Mouse (Mus musculus) midbrain, embryonic 11.5 days (tissue): ENCODE data around the gene Dand5. TPM values are rescaled to one million over a fixed set of nuclear protein-coding genes. Genes with fewer than 3 reads are reported as not detected.

Experiments used
- ATAC-seq: fragments of 200-750 bp; cut with Nextera tagmentation; 2 replicates; pipeline ENCODE4 v1.8.0; 2017; ENCODE audit warnings: moderate TSS enrichment, moderate library complexity; ENCODE audit not compliant: low FRiP score
- DNase-seq: peaks from one replicate; pipeline ENCODE4 v3.0.0; 2015; ENCODE audit warnings: low spot score; ENCODE audit errors: missing footprints
- H3K27ac ChIP-seq: fragments of 300-500 bp; sonication (generic); 2 replicates; pipeline ENCODE4 v1.5.1; 2014; ENCODE audit warnings: low read depth, low read length
- H3K27me3 ChIP-seq: fragments of 300-500 bp; sonication (generic); 2 replicates; pipeline ENCODE4 v1.6.1; 2014; ENCODE audit warnings: mild to moderate bottlenecking, low read length, moderate library complexity, mixed read lengths; ENCODE audit not compliant: control insufficient read depth, insufficient read depth
- H3K36me3 ChIP-seq: fragments of 300-500 bp; sonication (generic); 2 replicates; pipeline ENCODE4 v1.6.1; 2014; ENCODE audit warnings: mild to moderate bottlenecking, low read length, moderate library complexity, mixed read lengths; ENCODE audit not compliant: control insufficient read depth, insufficient read depth
- H3K4me1 ChIP-seq: fragments of 300-500 bp; sonication (generic); 2 replicates; pipeline ENCODE4 v1.6.1; 2014; ENCODE audit warnings: low read length; ENCODE audit not compliant: control insufficient read depth, insufficient read depth
- H3K4me2 ChIP-seq: fragments of 300-500 bp; sonication (generic); 2 replicates; pipeline ENCODE4 v1.6.1; 2014; ENCODE audit warnings: mild to moderate bottlenecking, moderate library complexity
- H3K4me3 ChIP-seq: fragments of 300-500 bp; sonication (generic); 2 replicates; pipeline ENCODE4 v1.5.1; 2014; ENCODE audit warnings: low read depth, low read length
- H3K9ac ChIP-seq: fragments of 300-500 bp; sonication (generic); 2 replicates; pipeline ENCODE4 v1.6.1; 2014; ENCODE audit warnings: low read length
- H3K9me3 ChIP-seq: fragments of 300-500 bp; sonication (generic); 2 replicates; pipeline ENCODE4 v1.6.1; 2016; ENCODE audit warnings: low read length; ENCODE audit not compliant: control insufficient read depth
- WGBS: fragments of 180-500 bp; shearing (Covaris S2); extraction: QIAGEN DNeasy Blood & Tissue Kit; methylation state at CpG from one replicate; pipeline ENCODE4 v1.1.7; 2014; 5-methylcytosine and 5-hydroxymethylcytosine counted together
- polyA plus RNA-seq: library from polyadenylated mRNA; unstranded; fragments of >200 nt; fragmentation: Nextera tagmentation; extraction: Ambion mirVana; gene quantifications from 2 replicates; pipeline ENCODE4 v1.2.1, GENCODE M21; 2014

The Dand5 gene
- polyA plus RNA-seq, 1 experiment from 2014 or later: 4.6 TPM

DNA sequence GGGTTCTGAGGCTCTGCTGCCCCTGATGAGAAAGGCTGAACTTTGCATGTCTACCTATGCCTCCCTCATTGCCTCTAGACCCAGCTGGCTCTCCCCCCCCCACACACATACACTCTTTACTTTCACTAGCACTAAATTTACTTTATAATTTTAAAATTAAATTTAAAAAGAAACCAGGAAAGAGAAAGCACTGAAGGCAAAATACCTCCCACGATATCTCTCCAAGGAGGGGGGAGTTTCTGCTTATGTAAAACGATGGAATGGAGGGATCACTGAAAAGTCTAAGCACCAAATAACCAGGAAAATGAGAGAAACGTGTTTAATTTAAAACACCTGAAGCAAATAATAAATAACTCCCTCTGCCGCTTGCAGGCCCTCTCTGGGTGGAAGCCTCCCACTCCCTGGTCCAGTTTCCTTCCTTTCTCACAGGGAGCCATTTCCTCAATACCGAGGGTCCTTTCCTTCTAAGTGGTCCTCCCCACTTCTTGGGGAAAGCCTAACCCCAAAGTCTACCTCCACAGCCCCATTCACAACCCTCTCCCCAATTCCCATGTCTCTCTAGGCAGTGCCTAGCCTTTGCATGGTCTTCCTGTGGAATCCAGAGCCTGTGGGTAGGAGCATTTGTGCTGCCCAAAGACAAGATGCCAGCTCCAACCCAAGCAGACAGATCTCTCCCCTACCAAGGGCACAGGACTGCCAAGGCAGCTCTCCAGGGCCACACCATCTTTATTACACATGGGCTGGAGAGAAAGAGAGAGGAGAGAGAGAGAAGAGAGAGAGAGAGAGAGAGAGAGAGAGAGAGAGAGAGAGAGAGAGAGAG, 40.7 kb downstream of the Dand5 start:
- H3K4me1 ChIP-seq: no peaks in the 10 kb centered on the region
- no peak overlapping the region for H3K27ac ChIP-seq
- DNase-seq: peak; percentile 95
- H3K9ac ChIP-seq: no peak overlapping the region
- no peak overlapping the region for H3K4me2 ChIP-seq
- ATAC-seq: no peak
- no peaks in the 10 kb centered on the region for H3K36me3 ChIP-seq
- no peaks in the 10 kb centered on the region for H3K9me3 ChIP-seq
- WGBS: 0% methylated on average over 5 of the region's 5 CpGs
- H3K4me3 ChIP-seq: no peak overlapping the region
- H3K27me3 ChIP-seq: peaks cover 100% of the 10 kb centered on the region

GRCm38 (mm10) chr8:84780949-84781680, 41.5 kb downstream of the Dand5 start:
- ATAC-seq (no peak), DNase-seq (peak; percentile 91)
- Histone ChIP-seq H3K36me3 (no peaks in the 10 kb centered on the region), H3K9me3 (no peaks in the 10 kb centered on the region), H3K4me3 (no peak overlapping the region), H3K27me3 (peaks cover 100% of the 10 kb centered on the region), H3K27ac (no peak overlapping the region), H3K9ac (no peak overlapping the region), H3K4me2 (no peak overlapping the region), H3K4me1 (no peaks in the 10 kb centered on the region)
- 4% methylated on average over 6 of the region's 6 CpGs for WGBS

- DNase-seq: peak; percentile 95
- no peaks in the 10 kb centered on the region; the same call in 1 of the 2 replicates for H3K4me1 ChIP-seq
- ATAC-seq: no peak
- under 1% methylated on average over 13 of the region's 13 CpGs for WGBS
- peaks cover 100% of the 10 kb centered on the region for H3K27me3 ChIP-seq
- H3K4me2 ChIP-seq: no peak overlapping the region
- H3K9ac ChIP-seq: no peak overlapping the region
- H3K9me3 ChIP-seq: no peaks in the 10 kb centered on the region
- H3K27ac ChIP-seq: no peak overlapping the region
- no peaks in the 10 kb centered on the region for H3K36me3 ChIP-seq
- no peak overlapping the region for H3K4me3 ChIP-seq
Measured at GRCm38 (mm10) chr8:84780225-84780555, 42.4 kb downstream of the Dand5 start.

- under 1% methylated on average over 19 of the region's 19 CpGs for WGBS
- Histone ChIP-seq H3K9ac (no peak overlapping the region), H3K4me1 (no peaks in the 10 kb centered on the region; the same call in 1 of the 2 replicates), H3K4me2 (no peak overlapping the region), H3K27me3 (peaks cover 100% of the 10 kb centered on the region), H3K27ac (no peak overlapping the region), H3K9me3 (no peaks in the 10 kb centered on the region), H3K4me3 (no peak overlapping the region), H3K36me3 (no peaks in the 10 kb centered on the region)
- no peak for ATAC-seq
- DNase-seq: peak; percentile 92
Measured at GRCm38 (mm10) chr8:84779519-84780224, 43.0 kb downstream of the Dand5 start.

GRCm38 (mm10) chr8:84778638-84779380, 43.8 kb downstream of the Dand5 start:
- DNase-seq (peak; percentile 92), ATAC-seq (no peak)
- Histone ChIP-seq H3K9me3 (no peaks in the 10 kb centered on the region), H3K27ac (no peak overlapping the region), H3K4me2 (no peak overlapping the region), H3K27me3 (peaks cover 100% of the 10 kb centered on the region), H3K4me3 (no peak overlapping the region), H3K4me1 (no peaks in the 10 kb centered on the region; the same call in 1 of the 2 replicates), H3K36me3 (no peaks in the 10 kb centered on the region), H3K9ac (no peak overlapping the region)
- WGBS: 2% methylated on average over 11 of the region's 11 CpGs

DNA sequence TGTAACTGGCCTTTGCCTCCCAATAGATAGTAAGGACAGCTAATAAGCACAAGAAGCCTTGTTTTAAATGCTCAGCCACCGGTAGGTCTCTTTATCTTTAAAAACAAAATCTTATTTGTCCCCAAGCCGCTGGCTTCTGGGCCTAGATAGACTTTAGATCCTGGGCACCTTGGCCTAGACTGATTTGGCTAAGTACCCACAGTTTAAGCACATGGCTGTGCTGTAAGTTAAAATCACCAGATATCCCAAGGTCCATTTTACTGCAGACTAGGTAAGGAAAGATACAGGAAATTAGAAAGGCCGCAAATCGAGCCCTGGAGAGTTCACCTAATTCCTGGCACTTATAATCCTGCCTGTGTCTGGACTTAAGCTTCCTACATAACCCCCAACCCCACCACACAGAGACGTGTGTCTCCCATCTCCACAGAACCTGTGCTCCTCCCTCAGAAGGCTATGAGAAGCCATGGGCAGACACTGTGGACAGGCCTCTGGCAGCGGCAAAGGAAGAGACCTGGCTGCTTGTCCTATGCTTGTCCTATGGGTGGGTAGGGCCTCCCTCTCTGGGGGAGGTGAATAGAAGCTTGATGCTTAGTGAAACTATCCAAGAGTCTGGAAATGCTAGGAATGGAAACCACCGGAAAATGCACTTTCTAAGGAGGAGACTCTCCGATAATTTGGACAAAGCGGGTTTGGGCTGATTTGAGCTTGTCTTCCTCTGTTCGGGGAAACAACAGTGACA, 44.6 kb downstream of the Dand5 start:
- ATAC-seq: no peak
- peaks cover 100% of the 10 kb centered on the region for H3K27me3 ChIP-seq
- H3K27ac ChIP-seq: no peak overlapping the region
- H3K9me3 ChIP-seq: no peaks in the 10 kb centered on the region
- peak; percentile 91 for DNase-seq
- H3K9ac ChIP-seq: no peak overlapping the region
- H3K4me1 ChIP-seq: no peaks in the 10 kb centered on the region; the same call in 1 of the 2 replicates
- no peak overlapping the region for H3K4me2 ChIP-seq
- WGBS: 6% methylated on average over 10 of the region's 10 CpGs
- no peaks in the 10 kb centered on the region for H3K36me3 ChIP-seq
- no peak overlapping the region for H3K4me3 ChIP-seq

DNA sequence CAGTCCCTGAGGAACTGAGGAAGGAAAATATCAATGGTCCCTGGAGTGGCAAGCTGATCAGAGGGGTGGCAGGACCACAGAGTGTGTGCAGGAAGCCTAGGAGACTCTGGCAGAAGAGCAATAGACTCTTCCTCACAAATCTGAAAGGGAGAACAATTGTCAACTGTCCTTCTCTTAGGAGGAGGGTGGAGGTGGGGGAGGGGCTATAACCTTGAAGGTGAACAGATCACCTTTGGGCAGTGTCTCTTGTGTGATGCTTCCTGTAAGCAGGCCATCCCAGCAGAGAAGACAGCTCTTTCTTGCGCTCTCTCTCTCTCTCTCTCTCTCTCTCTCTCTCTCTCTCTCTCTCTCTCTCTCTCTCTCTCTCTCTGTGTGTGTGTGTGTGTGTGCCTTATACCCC, 46.1 kb downstream of the Dand5 start:
- WGBS: 0% methylated on average over 1 of the region's 1 CpGs
- no peaks in the 10 kb centered on the region for H3K36me3 ChIP-seq
- H3K9ac ChIP-seq: no peak overlapping the region
- no peak for DNase-seq
- peaks cover 100% of the 10 kb centered on the region for H3K27me3 ChIP-seq
- no peak overlapping the region for H3K27ac ChIP-seq
- H3K4me3 ChIP-seq: no peak overlapping the region
- H3K4me1 ChIP-seq: peaks cover 4% of the 10 kb centered on the region; the same call in 1 of the 2 replicates
- H3K4me2 ChIP-seq: no peak overlapping the region
- H3K9me3 ChIP-seq: no peaks in the 10 kb centered on the region
- no peak for ATAC-seq

- WGBS: 4% methylated on average over 7 of the region's 7 CpGs
- Histone ChIP-seq H3K4me2 (no peak overlapping the region), H3K4me1 (peaks cover 4% of the 10 kb centered on the region; the same call in 1 of the 2 replicates), H3K9ac (no peak overlapping the region), H3K9me3 (no peaks in the 10 kb centered on the region), H3K4me3 (no peak overlapping the region), H3K27me3 (peaks cover 100% of the 10 kb centered on the region), H3K36me3 (no peaks in the 10 kb centered on the region), H3K27ac (no peak overlapping the region)
- ATAC-seq: no peak
- no peak for DNase-seq
Measured at GRCm38 (mm10) chr8:84775621-84776113, 47.0 kb downstream of the Dand5 start.
